Mouse (Mus musculus) forebrain, embryonic 11.5 days (tissue): Measurements from ENCODE around the gene Foxp4. TPM values are rescaled to one million over a fixed set of nuclear protein-coding genes. Genes with fewer than 3 reads are reported as not detected.

Experiments
- ATAC-seq: fragments of 200-750 bp; cut with Nextera tagmentation; replicated peaks from 2 replicates; pipeline ENCODE4 v1.8.0; 2017; ENCODE audit warnings: moderate TSS enrichment; ENCODE audit not compliant: low FRiP score
- DNase-seq: peaks from one replicate; pipeline ENCODE4 v3.0.0-alpha.2; 2017; ENCODE audit warnings: low spot score
- H3K27ac ChIP-seq: fragments of 300-500 bp; sonication (generic); 2 replicates; pipeline ENCODE4 v1.5.1; 2014; ENCODE audit warnings: low read depth, low read length
- H3K27me3 ChIP-seq: fragments of 300-500 bp; sonication (generic); 2 replicates; pipeline ENCODE4 v1.6.1; 2014; ENCODE audit warnings: mild to moderate bottlenecking, low read length, mixed read lengths; ENCODE audit not compliant: control insufficient read depth, insufficient read depth
- H3K36me3 ChIP-seq: fragments of 300-500 bp; sonication (generic); 2 replicates; pipeline ENCODE4 v1.6.1; 2014; ENCODE audit warnings: mild to moderate bottlenecking, low read length, moderate library complexity, mixed read lengths; ENCODE audit not compliant: control insufficient read depth, insufficient read depth
- H3K4me1 ChIP-seq: fragments of 300-500 bp; sonication (generic); replicated peaks from 2 replicates; pipeline ENCODE4 v1.6.1; 2014; ENCODE audit warnings: low read length, mixed read lengths; ENCODE audit not compliant: control insufficient read depth, insufficient read depth
- H3K4me2 ChIP-seq: fragments of 300-500 bp; sonication (generic); 2 replicates; pipeline ENCODE4 v1.6.1; 2014; ENCODE audit warnings: low read depth, mild to moderate bottlenecking, low read length, moderate library complexity, mixed read lengths; ENCODE audit not compliant: severe bottlenecking
- H3K4me3 ChIP-seq: fragments of 300-500 bp; sonication (generic); 2 replicates; pipeline ENCODE4 v1.5.1; 2014; ENCODE audit warnings: low read depth, low read length
- H3K9ac ChIP-seq: fragments of 300-500 bp; sonication (generic); 2 replicates; pipeline ENCODE4 v1.6.1; 2014; ENCODE audit warnings: low read length
- H3K9me3 ChIP-seq: fragments of 300-500 bp; sonication (generic); 2 replicates; pipeline ENCODE4 v1.6.1; 2016; ENCODE audit warnings: low read length, mixed read lengths; ENCODE audit not compliant: control insufficient read depth
- WGBS: fragments of 180-500 bp; shearing (Covaris S2); extraction: QIAGEN DNeasy Blood & Tissue Kit; methylation state at CpG from one replicate; pipeline ENCODE4 v1.1.7; 2014; 5-methylcytosine and 5-hydroxymethylcytosine counted together
- polyA plus RNA-seq: library from polyadenylated mRNA; unstranded; fragments of >200 nt; fragmentation: Nextera tagmentation; extraction: Ambion mirVana; gene quantifications from 2 replicates; pipeline ENCODE4 v1.2.1, GENCODE M21; 2014

The Foxp4 gene
- polyA plus RNA-seq, 1 experiment from 2014 or later, result 26.1 TPM

GRCm38 (mm10) chr17:47909091-47910001 lies 15.1 kb downstream of the Foxp4 start:
- Histone ChIP-seq H3K4me2 (peak overlapping the region; percentile 45), H3K9ac (no peak overlapping the region; the same call in 1 of the 2 replicates), H3K4me1 (peaks cover 49% of the 10 kb centered on the region), H3K27me3 (peaks cover 42% of the 10 kb centered on the region), H3K27ac (no peak overlapping the region), H3K36me3 (no peaks in the 10 kb centered on the region), H3K9me3 (no peaks in the 10 kb centered on the region), H3K4me3 (peak overlapping the region; percentile 11)
- ATAC-seq (peak; percentile 64), DNase-seq (peak; percentile 83)
- 7% methylated on average over 51 of the region's 51 CpGs for WGBS

GRCm38 (mm10) chr17:47908079-47908478 lies 16.4 kb downstream of the Foxp4 start:
- ATAC-seq, result no peak
- Histone ChIP-seq H3K9ac (no peak overlapping the region), H3K4me3 (no peak overlapping the region), H3K4me2 (peak overlapping the region; percentile 18; the same call in 1 of the 2 replicates), H3K9me3 (no peaks in the 10 kb centered on the region), H3K4me1 (peaks cover 48% of the 10 kb centered on the region), H3K27ac (no peak overlapping the region), H3K27me3 (peaks cover 48% of the 10 kb centered on the region), H3K36me3 (no peaks in the 10 kb centered on the region)
- DNase-seq, result no peak
- WGBS, result 84% methylated on average over 2 of the region's 2 CpGs

DNA sequence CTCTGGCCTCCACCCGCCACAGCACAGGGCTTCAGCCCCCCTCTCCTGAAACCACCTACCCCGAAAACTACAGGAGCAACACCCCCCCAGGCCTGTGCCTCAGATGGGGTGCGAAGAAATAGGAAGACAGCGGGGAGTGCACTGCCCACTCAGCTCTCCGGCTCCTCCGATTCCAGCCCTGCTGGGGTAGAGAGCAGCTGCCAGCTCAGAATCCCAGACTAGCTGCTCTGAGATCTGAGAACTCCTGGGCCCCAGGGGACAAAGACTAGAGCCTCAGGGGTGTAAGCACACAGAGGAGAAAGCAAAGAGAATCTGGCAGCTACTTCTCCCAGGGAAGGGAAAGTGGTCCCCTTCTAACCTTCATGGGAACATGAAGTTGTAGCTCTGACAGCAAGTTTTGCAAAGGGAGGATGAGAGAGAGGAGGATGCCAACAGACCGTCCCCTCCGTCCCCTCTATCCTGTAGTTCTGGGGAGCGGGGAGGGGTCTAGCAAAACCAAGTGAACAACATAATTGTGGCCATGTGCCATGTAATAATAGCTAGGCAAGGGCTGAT lies 17.0 kb downstream of the Foxp4 start:
- peak; percentile 70 for DNase-seq
- H3K4me2 ChIP-seq, result peak overlapping the region; percentile 18; the same call in 1 of the 2 replicates
- H3K27ac ChIP-seq, result no peak overlapping the region
- peaks cover 48% of the 10 kb centered on the region for H3K4me1 ChIP-seq
- peak; percentile 13; the same call in 1 of the 2 replicates for ATAC-seq
- H3K36me3 ChIP-seq, result no peaks in the 10 kb centered on the region; the same call in 1 of the 2 replicates
- 0 out of 2 replicates have a peak overlapping the region, but pooled peaks have one; percentile 35 for H3K9ac ChIP-seq
- H3K9me3 ChIP-seq, result no peaks in the 10 kb centered on the region
- H3K4me3 ChIP-seq, result no peak overlapping the region
- peaks cover 44% of the 10 kb centered on the region for H3K27me3 ChIP-seq
- 26% methylated on average over 9 of the region's 9 CpGs for WGBS

DNA sequence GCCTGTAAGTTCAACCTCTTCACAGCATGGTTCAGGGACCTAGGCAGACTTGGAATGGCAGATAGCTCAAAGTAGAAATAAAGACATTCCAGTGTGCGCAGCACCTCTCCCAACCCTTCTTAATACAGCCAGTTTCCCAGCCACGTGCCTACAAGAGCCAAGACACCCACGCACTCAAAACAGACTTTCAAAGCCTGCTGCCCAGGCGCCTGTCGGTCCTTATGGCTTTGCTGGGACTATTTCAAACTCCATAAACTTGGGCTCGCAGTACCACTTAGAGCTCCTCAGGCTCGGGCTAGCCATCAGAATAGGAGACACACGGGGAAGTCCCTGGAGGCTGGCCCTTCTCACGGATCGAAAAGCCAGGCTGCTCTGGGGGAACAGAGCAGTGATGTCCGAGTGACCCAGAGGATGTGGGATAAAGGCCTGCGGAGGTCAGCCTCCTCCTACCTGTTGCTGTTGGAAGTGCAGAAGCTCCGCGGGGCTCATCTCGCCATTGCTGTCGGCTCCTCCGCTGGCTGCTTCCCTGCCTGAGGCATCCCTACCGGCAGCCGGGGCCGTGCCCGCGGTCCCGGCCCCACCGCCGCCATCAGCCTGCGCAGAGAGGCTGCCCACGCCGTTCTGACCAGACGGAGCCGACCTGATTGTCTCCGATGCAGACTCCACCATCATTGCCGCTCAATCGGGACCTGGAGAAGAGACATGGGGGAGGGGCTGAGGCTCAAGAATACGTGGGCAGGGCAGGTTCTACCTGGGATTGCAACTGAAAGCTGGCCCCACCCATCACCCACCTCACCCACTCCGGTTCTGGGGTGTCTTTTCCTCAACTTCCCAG lies 20.4 kb downstream of the Foxp4 start:
- Histone ChIP-seq H3K36me3 (no peaks in the 10 kb centered on the region; the same call in 1 of the 2 replicates), H3K4me3 (no peak overlapping the region), H3K27ac (no peak overlapping the region), H3K9me3 (no peaks in the 10 kb centered on the region), H3K9ac (no peak overlapping the region), H3K27me3 (peaks cover 25% of the 10 kb centered on the region), H3K4me2 (peak overlapping the region; percentile 21; the same call in 1 of the 2 replicates), H3K4me1 (peaks cover 41% of the 10 kb centered on the region)
- DNase-seq, result peak; percentile 59
- ATAC-seq, result no peak
- 24% methylated on average over 35 of the region's 35 CpGs for WGBS

- Histone ChIP-seq H3K27me3 (peaks cover 17% of the 10 kb centered on the region), H3K4me2 (no peak overlapping the region), H3K27ac (no peak overlapping the region), H3K4me1 (peaks cover 39% of the 10 kb centered on the region), H3K36me3 (no peaks in the 10 kb centered on the region; the same call in 1 of the 2 replicates), H3K9ac (no peak overlapping the region), H3K9me3 (no peaks in the 10 kb centered on the region), H3K4me3 (no peak overlapping the region)
- DNase-seq (no peak), ATAC-seq (no peak)
- 64% methylated on average over 3 of the region's 3 CpGs for WGBS
Observed at GRCm38 (mm10) chr17:47901782-47902181, 22.7 kb downstream of the Foxp4 start.

DNA sequence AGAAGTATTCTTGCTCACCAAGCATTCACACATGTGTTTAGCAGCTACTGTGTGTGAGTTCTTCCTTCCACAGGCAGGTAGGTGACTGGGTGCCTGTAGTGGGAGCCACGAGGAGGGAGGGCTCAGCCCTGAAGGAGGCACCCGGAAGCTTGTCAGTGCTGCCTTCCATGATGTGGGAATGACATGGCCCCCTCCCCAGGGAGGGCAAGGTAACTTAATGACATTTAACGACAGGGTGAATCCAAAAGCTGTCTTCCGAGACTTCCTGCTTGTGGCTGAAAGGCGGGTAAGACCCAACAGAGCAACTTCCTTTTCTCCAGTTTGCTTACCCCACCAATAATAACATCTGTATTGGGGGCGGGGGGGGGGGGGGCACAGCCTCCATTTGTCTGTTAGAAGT lies 23.7 kb downstream of the Foxp4 start:
- WGBS, result 57% methylated on average over 6 of the region's 6 CpGs

GRCm38 (mm10) chr17:47899156-47899555 lies 25.3 kb downstream of the Foxp4 start:
- WGBS, result 12% methylated on average over 4 of the region's 4 CpGs

More for the DNA sequence above, 23.7 kb downstream of the Foxp4 start:
- Histone ChIP-seq H3K36me3 (no peaks in the 10 kb centered on the region; the same call in 1 of the 2 replicates), H3K9me3 (no peaks in the 10 kb centered on the region), H3K4me1 (peaks cover 36% of the 10 kb centered on the region), H3K27ac (no peak overlapping the region), H3K4me2 (no peak overlapping the region), H3K4me3 (no peak overlapping the region), H3K9ac (no peak overlapping the region), H3K27me3 (peaks cover 17% of the 10 kb centered on the region)
- DNase-seq (no peak), ATAC-seq (no peak)

More at GRCm38 (mm10) chr17:47899156-47899555, 25.3 kb downstream of the Foxp4 start:
- Histone ChIP-seq H3K36me3 (peaks cover 2% of the 10 kb centered on the region; the same call in 1 of the 2 replicates), H3K27ac (peak overlapping the region; percentile 79), H3K4me3 (no peak overlapping the region), H3K4me2 (no peak overlapping the region), H3K9ac (no peak overlapping the region; the same call in 1 of the 2 replicates), H3K4me1 (peaks cover 29% of the 10 kb centered on the region), H3K27me3 (peaks cover 9% of the 10 kb centered on the region), H3K9me3 (no peaks in the 10 kb centered on the region)
- DNase-seq (no peak), ATAC-seq (no peak)
